Mouse (Mus musculus): Measurements from ENCODE around the gene Ptprd. TPM values are rescaled to one million over a fixed set of nuclear protein-coding genes. Genes with fewer than 3 reads are reported as not detected.

Ptprd gene
- polyA plus RNA-seq, 1 experiment from 2014 or later, result 14.5 TPM

DNA sequence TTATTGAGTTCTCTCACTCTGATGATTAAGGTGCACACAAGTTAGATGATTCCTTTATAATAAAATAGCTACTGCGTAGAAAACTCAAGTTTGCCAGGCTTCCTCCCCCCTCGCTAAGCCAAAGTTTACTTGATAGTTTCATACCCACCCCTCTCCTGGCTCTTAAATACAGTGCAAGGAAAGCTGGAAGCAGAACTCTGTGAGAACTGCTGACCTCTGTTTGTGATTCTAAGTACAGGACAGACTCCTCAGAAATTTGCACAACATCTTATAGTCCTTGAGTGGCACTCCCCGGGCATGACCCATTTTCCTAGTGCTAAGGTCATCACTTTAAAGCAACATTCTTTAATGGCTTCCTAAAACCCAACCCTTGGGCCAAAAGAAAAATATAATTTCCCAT lies 2196.7 kb downstream of the Ptprd start:
- Histone ChIP-seq H3K36me3 (ENCODE audit: insufficient read depth, low read length) (no peaks in the 10 kb centered on the region), H3K4me1 (replicated peaks; ENCODE audit: insufficient read depth, low read length) (no peaks in the 10 kb centered on the region), H3K4me2 (ENCODE audit: low read length) (no peak overlapping the region), H3K9me3 (replicated peaks; ENCODE audit: low read length) (no peaks in the 10 kb centered on the region), H3K4me3 (replicated peaks; ENCODE audit: low read depth, low read length) (no peak overlapping the region), H3K27me3 (ENCODE audit: insufficient read depth, low read length) (no peaks in the 10 kb centered on the region), H3K27ac (no peak overlapping the region), H3K9ac (ENCODE audit: low read depth, low read length) (no peak overlapping the region)
- no peak for TF ChIP-seq CTCF (IDR thresholded peaks at IDR 0.05; ENCODE audit: low read depth)
- WGBS, result 80% methylated on average over 3 of the region's 3 CpGs
- DNase-seq (ENCODE audit: low spot score), result no peak
- ATAC-seq (replicated peaks; ENCODE audit: low FRiP score, low read depth), result no peak

GRCm38 (mm10) chr4:76014151-76014840 lies 2197.5 kb downstream of the Ptprd start:
- H3K4me2 ChIP-seq (ENCODE audit: low read length), result no peak overlapping the region
- H3K4me3 ChIP-seq (replicated peaks; ENCODE audit: low read depth, low read length), result no peak overlapping the region
- no peaks in the 10 kb centered on the region for H3K4me1 ChIP-seq (replicated peaks; ENCODE audit: insufficient read depth, low read length)
- WGBS, result 65% methylated on average over 3 of the region's 3 CpGs
- TF ChIP-seq CTCF (IDR thresholded peaks at IDR 0.05; ENCODE audit: low read depth), result no peak
- H3K27ac ChIP-seq, result no peak overlapping the region
- H3K27me3 ChIP-seq (ENCODE audit: insufficient read depth, low read length), result no peaks in the 10 kb centered on the region
- ATAC-seq (replicated peaks; ENCODE audit: low FRiP score, low read depth) (no peak), DNase-seq (ENCODE audit: low spot score) (no peak)
- H3K9me3 ChIP-seq (replicated peaks; ENCODE audit: low read length), result no peaks in the 10 kb centered on the region
- no peaks in the 10 kb centered on the region for H3K36me3 ChIP-seq (ENCODE audit: insufficient read depth, low read length)
- no peak overlapping the region for H3K9ac ChIP-seq (ENCODE audit: low read depth, low read length)

DNA sequence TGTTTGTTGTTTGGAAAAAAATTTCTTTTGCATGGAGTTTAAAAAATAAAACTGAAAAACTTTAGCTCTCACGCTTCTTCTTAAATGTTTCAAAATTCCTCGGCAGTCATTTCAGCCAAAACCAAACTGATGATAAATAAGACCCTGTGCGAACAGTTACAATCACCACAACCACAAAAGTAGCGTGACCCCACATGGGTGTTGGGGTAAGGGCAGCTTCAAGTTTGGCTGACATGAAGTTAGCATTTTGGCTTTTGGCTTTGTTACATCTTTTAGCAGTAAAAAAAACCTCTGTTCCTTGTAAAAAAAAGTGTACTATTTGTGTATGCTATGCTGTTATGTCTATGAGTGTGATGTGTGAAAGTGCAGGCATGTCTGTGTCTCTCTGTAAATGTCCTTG lies 2203.2 kb downstream of the Ptprd start:
- Histone ChIP-seq H3K27ac (no peak overlapping the region), H3K27me3 (ENCODE audit: insufficient read depth, low read length) (no peaks in the 10 kb centered on the region), H3K4me1 (replicated peaks; ENCODE audit: insufficient read depth, low read length) (no peaks in the 10 kb centered on the region; the same call in 1 of the 2 replicates), H3K9me3 (replicated peaks; ENCODE audit: low read length) (no peaks in the 10 kb centered on the region), H3K4me2 (ENCODE audit: low read length) (no peak overlapping the region), H3K4me3 (replicated peaks; ENCODE audit: low read depth, low read length) (no peak overlapping the region), H3K9ac (ENCODE audit: low read depth, low read length) (no peak overlapping the region), H3K36me3 (ENCODE audit: insufficient read depth, low read length) (no peaks in the 10 kb centered on the region)
- ATAC-seq (replicated peaks; ENCODE audit: low FRiP score, low read depth), result no peak
- DNase-seq (ENCODE audit: low spot score), result no peak
- TF ChIP-seq CTCF (IDR thresholded peaks at IDR 0.05; ENCODE audit: low read depth), result no peak
- 86% methylated on average over 4 of the region's 4 CpGs for WGBS

- H3K4me1 ChIP-seq (replicated peaks; ENCODE audit: insufficient read depth, low read length), result no peaks in the 10 kb centered on the region; the same call in 1 of the 2 replicates
- no peaks in the 10 kb centered on the region for H3K27me3 ChIP-seq (ENCODE audit: insufficient read depth, low read length)
- no peak overlapping the region for H3K9ac ChIP-seq (ENCODE audit: low read depth, low read length)
- ATAC-seq (replicated peaks; ENCODE audit: low FRiP score, low read depth) (no peak), DNase-seq (ENCODE audit: low spot score) (no peak)
- H3K9me3 ChIP-seq (replicated peaks; ENCODE audit: low read length), result no peaks in the 10 kb centered on the region
- 89% methylated on average over 3 of the region's 3 CpGs for WGBS
- H3K4me2 ChIP-seq (ENCODE audit: low read length), result no peak overlapping the region
- no peak overlapping the region for H3K4me3 ChIP-seq (replicated peaks; ENCODE audit: low read depth, low read length)
- H3K27ac ChIP-seq, result no peak overlapping the region
- no peaks in the 10 kb centered on the region for H3K36me3 ChIP-seq (ENCODE audit: insufficient read depth, low read length)
- TF ChIP-seq CTCF (IDR thresholded peaks at IDR 0.05; ENCODE audit: low read depth), result no peak
Observed at GRCm38 (mm10) chr4:76007219-76007618, 2204.5 kb downstream of the Ptprd start.

GRCm38 (mm10) chr4:76006717-76007116 lies 2205.0 kb downstream of the Ptprd start:
- no peak for ATAC-seq (replicated peaks; ENCODE audit: low FRiP score, low read depth)

DNA sequence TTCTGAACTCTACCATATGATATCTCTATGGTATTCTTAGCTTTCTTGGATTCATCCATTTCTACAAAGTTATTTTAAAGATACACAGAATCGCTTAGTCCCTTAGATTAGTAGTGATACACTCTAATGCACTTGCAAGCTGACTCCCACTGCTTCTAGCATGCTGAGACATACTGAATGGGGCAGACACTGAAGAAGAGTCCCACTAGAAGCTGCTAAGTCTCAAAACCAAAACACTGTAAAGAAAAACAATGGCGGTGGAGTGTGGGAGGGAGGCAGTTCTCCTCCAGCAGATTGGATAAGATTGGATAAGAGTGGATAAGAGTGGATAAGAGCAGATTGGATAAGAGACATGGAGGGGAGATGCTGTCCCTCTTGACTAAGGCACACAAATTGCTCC lies 2207.6 kb downstream of the Ptprd start:
- H3K36me3 ChIP-seq (ENCODE audit: insufficient read depth, low read length), result no peaks in the 10 kb centered on the region
- WGBS, result 70% methylated on average over 2 of the region's 2 CpGs
- H3K9ac ChIP-seq (ENCODE audit: low read depth, low read length), result no peak overlapping the region
- ATAC-seq (replicated peaks; ENCODE audit: low FRiP score, low read depth) (no peak), DNase-seq (ENCODE audit: low spot score) (no peak)
- no peak for TF ChIP-seq CTCF (IDR thresholded peaks at IDR 0.05; ENCODE audit: low read depth)
- H3K4me1 ChIP-seq (replicated peaks; ENCODE audit: insufficient read depth, low read length), result no peaks in the 10 kb centered on the region; the same call in 1 of the 2 replicates
- H3K27me3 ChIP-seq (ENCODE audit: insufficient read depth, low read length), result no peaks in the 10 kb centered on the region
- no peak overlapping the region for H3K27ac ChIP-seq
- H3K9me3 ChIP-seq (replicated peaks; ENCODE audit: low read length), result no peaks in the 10 kb centered on the region
- no peak overlapping the region for H3K4me2 ChIP-seq (ENCODE audit: low read length)
- H3K4me3 ChIP-seq (replicated peaks; ENCODE audit: low read depth, low read length), result no peak overlapping the region

More at GRCm38 (mm10) chr4:76006717-76007116, 2205.0 kb downstream of the Ptprd start:
- H3K9me3 ChIP-seq (replicated peaks; ENCODE audit: low read length), result no peaks in the 10 kb centered on the region
- no peak overlapping the region for H3K4me2 ChIP-seq (ENCODE audit: low read length)
- no peak for DNase-seq (ENCODE audit: low spot score)
- H3K27ac ChIP-seq, result no peak overlapping the region
- H3K4me1 ChIP-seq (replicated peaks; ENCODE audit: insufficient read depth, low read length), result no peaks in the 10 kb centered on the region; the same call in 1 of the 2 replicates
- no peak overlapping the region for H3K9ac ChIP-seq (ENCODE audit: low read depth, low read length)
- H3K36me3 ChIP-seq (ENCODE audit: insufficient read depth, low read length), result no peaks in the 10 kb centered on the region
- no peak overlapping the region for H3K4me3 ChIP-seq (replicated peaks; ENCODE audit: low read depth, low read length)
- no peak for TF ChIP-seq CTCF (IDR thresholded peaks at IDR 0.05; ENCODE audit: low read depth)
- H3K27me3 ChIP-seq (ENCODE audit: insufficient read depth, low read length), result no peaks in the 10 kb centered on the region
- WGBS, result 64% methylated on average over 3 of the region's 3 CpGs
